Mouse (Mus musculus): ENCODE data around the gene Lgr5.

- no peak for TF ChIP-seq CTCF (IDR thresholded peaks at IDR 0.05; ENCODE audit: low read depth, low read length)
- no peak for TF ChIP-seq POLR2A (IDR thresholded peaks at IDR 0.05; ENCODE audit: borderline replicate concordance, low read depth, low read length)
Observed at GRCm38 (mm10) chr10:115586246-115587231, 1.0 kb downstream of the Lgr5 start.

Measured in bone marrow macrophage, adult 2 months (primary cell).